Mouse (Mus musculus): ENCODE data around the gene Cntnap5b. TPM values are rescaled to one million over a fixed set of nuclear protein-coding genes. Genes with fewer than 3 reads are reported as not detected.
"Not testable (repeated sequence)": the region's sequence is repeated elsewhere in the genome, so short reads cannot be mapped to it uniquely, and the experiment has no call there.

The Cntnap5b gene
- not detected in 2 replicates for total RNA-seq (2017)

GRCm38 (mm10) chr1:99772614-99773013 lies at the start of gene Cntnap5b:
Cntnap5b (plus strand) TSS chr1:99772765.
- no peak for ATAC-seq (replicated peaks; ENCODE audit: low read depth, poor library complexity, severe bottlenecking)

GRCm38 (mm10) chr1:99759996-99760395 lies 12.6 kb upstream of the Cntnap5b start:
- no peak for ATAC-seq (replicated peaks; ENCODE audit: low read depth, poor library complexity, severe bottlenecking)

GRCm38 (mm10) chr1:99772183-99772582 lies 382 bp upstream of the Cntnap5b start:
- ATAC-seq (replicated peaks; ENCODE audit: low read depth, poor library complexity, severe bottlenecking), result peak; percentile 66

- no peak for ATAC-seq (replicated peaks; ENCODE audit: low read depth, poor library complexity, severe bottlenecking)
Observed at GRCm38 (mm10) chr1:99774144-99774543, 1.6 kb downstream of the Cntnap5b start.

GRCm38 (mm10) chr1:99813334-99814110 lies 41.0 kb downstream of the Cntnap5b start:
- ATAC-seq (replicated peaks; ENCODE audit: low read depth, poor library complexity, severe bottlenecking), result no peak

- ATAC-seq (replicated peaks; ENCODE audit: low read depth, poor library complexity, severe bottlenecking), result no peak
Observed at GRCm38 (mm10) chr1:99872344-99872743, 99.8 kb downstream of the Cntnap5b start.

GRCm38 (mm10) chr1:99907774-99908173 lies 135.2 kb downstream of the Cntnap5b start:
- no peak for ATAC-seq (replicated peaks; ENCODE audit: low read depth, poor library complexity, severe bottlenecking)

- ATAC-seq (replicated peaks; ENCODE audit: low read depth, poor library complexity, severe bottlenecking), result no peak
Observed at GRCm38 (mm10) chr1:99943515-99943914, 170.9 kb downstream of the Cntnap5b start.

- no peak for ATAC-seq (replicated peaks; ENCODE audit: low read depth, poor library complexity, severe bottlenecking)
Observed at GRCm38 (mm10) chr1:99959428-99959987, 186.9 kb downstream of the Cntnap5b start.

- ATAC-seq (replicated peaks; ENCODE audit: low read depth, poor library complexity, severe bottlenecking), result no peak
Observed at GRCm38 (mm10) chr1:99967300-99968089, 194.9 kb downstream of the Cntnap5b start.

GRCm38 (mm10) chr1:99970184-99971086 lies 197.9 kb downstream of the Cntnap5b start:
- no peak for ATAC-seq (replicated peaks; ENCODE audit: low read depth, poor library complexity, severe bottlenecking)

GRCm38 (mm10) chr1:100001226-100001625 lies 228.7 kb downstream of the Cntnap5b start:
- ATAC-seq (replicated peaks; ENCODE audit: low read depth, poor library complexity, severe bottlenecking), result not testable (repeated sequence)

GRCm38 (mm10) chr1:100006021-100006745 lies 233.6 kb downstream of the Cntnap5b start:
- no peak for ATAC-seq (replicated peaks; ENCODE audit: low read depth, poor library complexity, severe bottlenecking)

- ATAC-seq (replicated peaks; ENCODE audit: low read depth, poor library complexity, severe bottlenecking), result no peak
Observed at GRCm38 (mm10) chr1:100041808-100042207, 269.2 kb downstream of the Cntnap5b start.

GRCm38 (mm10) chr1:100079812-100080211 lies 307.2 kb downstream of the Cntnap5b start:
- peak; percentile 91 for ATAC-seq (replicated peaks; ENCODE audit: low read depth, poor library complexity, severe bottlenecking)

- ATAC-seq (replicated peaks; ENCODE audit: low read depth, poor library complexity, severe bottlenecking), result no peak
Observed at GRCm38 (mm10) chr1:100100516-100100915, 328.0 kb downstream of the Cntnap5b start.

GRCm38 (mm10) chr1:100101017-100101416 lies 328.5 kb downstream of the Cntnap5b start:
- no peak for ATAC-seq (replicated peaks; ENCODE audit: low read depth, poor library complexity, severe bottlenecking)

- no peak for ATAC-seq (replicated peaks; ENCODE audit: low read depth, poor library complexity, severe bottlenecking)
Observed at GRCm38 (mm10) chr1:100104343-100104742, 331.8 kb downstream of the Cntnap5b start.

GRCm38 (mm10) chr1:100122410-100122935 lies 349.9 kb downstream of the Cntnap5b start:
- no peak for ATAC-seq (replicated peaks; ENCODE audit: low read depth, poor library complexity, severe bottlenecking)
